Mouse (Mus musculus): ENCODE measurements at regions not wholly inside any gene's neighbourhood (a gene's known extent, or its start where the extent isn't known, plus 50 kb on each side); places are given as distances from the start of the nearest gene placed in this dataset.
"Not testable (repeated sequence)": the region's sequence is repeated elsewhere in the genome, so short reads cannot be mapped to it uniquely, and the experiment has no call there.

DNA sequence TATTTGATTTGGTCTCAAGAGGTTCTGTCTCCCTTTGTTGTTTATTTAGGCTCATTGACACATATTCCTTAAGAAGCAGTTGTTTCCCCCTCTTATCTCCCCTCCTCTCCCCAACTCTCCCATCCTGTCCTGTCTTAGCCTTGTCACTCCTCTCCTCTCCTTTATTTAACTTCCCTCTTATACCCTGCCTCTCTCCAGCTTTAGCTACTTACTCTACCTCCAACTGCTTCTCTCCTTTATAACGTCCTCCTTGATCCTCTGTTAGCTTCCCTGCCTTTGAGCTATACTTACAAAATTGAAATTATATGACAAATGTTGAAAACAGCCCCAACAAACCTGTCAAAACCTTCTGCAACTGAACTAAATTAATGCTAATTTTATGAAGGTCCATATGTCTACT is 841.7 kb upstream of the G6pd2 start:
- Histone ChIP-seq H3K4me2 (replicated peaks) (no peak overlapping the region), H3K9ac (no peak overlapping the region), H3K27ac (no peak overlapping the region), H3K4me3 (no peak overlapping the region), H3K9me3 (replicated peaks) (no peaks in the 10 kb centered on the region), H3K36me3 (no peaks in the 10 kb centered on the region), H3K27me3 (no peaks in the 10 kb centered on the region), H3K4me1 (no peaks in the 10 kb centered on the region)
- ATAC-seq (ENCODE audit: low FRiP score), result no peak
- 48% methylated on average over 1 of the region's 1 CpGs for WGBS

- 71% methylated on average over 5 of the region's 5 CpGs for WGBS
- Histone ChIP-seq H3K4me2 (replicated peaks) (no peak overlapping the region), H3K36me3 (no peaks in the 10 kb centered on the region), H3K27me3 (no peaks in the 10 kb centered on the region), H3K27ac (no peak overlapping the region), H3K9me3 (replicated peaks) (no peaks in the 10 kb centered on the region), H3K9ac (no peak overlapping the region), H3K4me1 (no peaks in the 10 kb centered on the region), H3K4me3 (no peak overlapping the region)
- no peak for ATAC-seq (ENCODE audit: low FRiP score)
These were observed 839.1 kb upstream of the G6pd2 start for GRCm38 (mm10) chr5:60969470-60969869.

DNA sequence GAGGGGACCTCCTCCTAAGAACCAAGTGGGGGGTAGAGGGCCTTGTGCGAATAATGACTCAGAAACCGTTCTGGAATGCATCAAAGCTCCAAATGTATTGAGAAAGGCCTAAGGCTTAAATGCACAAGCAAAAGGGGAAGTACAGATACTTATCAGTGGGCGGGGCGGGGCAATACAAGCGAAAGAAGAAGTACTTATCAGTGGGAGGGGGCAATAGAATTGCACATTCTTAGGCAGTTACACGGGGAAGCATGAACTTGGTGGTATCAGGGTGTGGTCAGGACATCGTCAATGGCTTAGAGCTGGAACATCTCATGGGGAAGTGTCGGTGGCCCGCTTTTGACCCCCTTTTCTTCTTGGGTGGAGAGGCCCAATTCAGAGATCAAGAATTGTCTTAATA is 829.9 kb upstream of the G6pd2 start:
- H3K27me3 ChIP-seq, result no peaks in the 10 kb centered on the region
- no peak overlapping the region for H3K4me3 ChIP-seq
- no peaks in the 10 kb centered on the region for H3K9me3 ChIP-seq (replicated peaks)
- H3K4me1 ChIP-seq, result no peaks in the 10 kb centered on the region
- no peak for ATAC-seq (ENCODE audit: low FRiP score)
- no peak overlapping the region for H3K9ac ChIP-seq
- no peak overlapping the region for H3K27ac ChIP-seq
- H3K4me2 ChIP-seq (replicated peaks), result no peak overlapping the region
- H3K36me3 ChIP-seq, result no peaks in the 10 kb centered on the region
- 91% methylated on average over 9 of the region's 9 CpGs for WGBS

DNA sequence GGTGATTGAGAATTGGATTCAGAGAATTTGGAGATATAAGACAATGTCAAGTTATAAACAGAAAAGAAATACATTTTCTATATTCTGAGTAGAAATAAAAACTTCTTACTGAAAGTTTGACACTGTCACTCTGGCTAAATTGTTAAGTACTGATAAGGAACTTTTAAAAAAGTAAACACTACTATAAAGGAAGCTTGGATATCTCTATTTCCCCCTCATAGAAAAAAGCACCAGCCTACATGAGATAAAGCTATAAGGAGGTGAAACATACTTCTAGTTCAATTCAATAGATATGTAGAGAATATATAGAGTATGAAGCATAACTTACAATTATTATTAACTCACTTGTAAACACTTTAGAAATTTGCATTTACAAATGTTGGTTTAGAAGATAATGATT is 820.3 kb upstream of the G6pd2 start:
- no peaks in the 10 kb centered on the region for H3K4me1 ChIP-seq

DNA sequence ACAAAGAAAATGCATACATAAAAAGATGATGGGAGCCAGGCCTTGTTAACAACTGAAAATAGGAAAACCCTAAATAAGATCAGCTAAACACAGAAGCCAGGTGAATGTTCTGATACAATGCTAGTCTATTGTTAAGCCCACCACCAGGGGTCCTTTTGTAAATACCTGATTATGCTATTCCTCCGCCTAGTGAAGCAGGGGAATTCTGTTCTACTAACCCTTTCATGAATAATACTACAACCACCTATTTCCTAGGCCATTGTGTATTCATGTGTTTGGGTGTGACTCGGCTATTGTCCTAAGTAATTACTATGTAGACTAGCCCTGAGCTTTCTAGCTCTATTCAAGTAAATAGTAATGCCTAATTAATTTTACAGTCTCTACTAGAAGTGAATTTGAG is 819.3 kb upstream of the G6pd2 start:
- H3K4me3 ChIP-seq; H3K4me2 ChIP-seq (replicated peaks); H3K27me3 ChIP-seq; H3K9me3 ChIP-seq (replicated peaks); ATAC-seq (ENCODE audit: low FRiP score); H3K9ac ChIP-seq; H3K27ac ChIP-seq; H3K4me1 ChIP-seq; H3K36me3 ChIP-seq: not testable (repeated sequence)
- WGBS, result 82% methylated on average over 2 of the region's 2 CpGs

More for the DNA sequence above, 820.3 kb upstream of the G6pd2 start:
- ATAC-seq (ENCODE audit: low FRiP score), result no peak
- no peaks in the 10 kb centered on the region for H3K27me3 ChIP-seq
- H3K4me2 ChIP-seq (replicated peaks), result no peak overlapping the region
- H3K9ac ChIP-seq, result no peak overlapping the region
- H3K27ac ChIP-seq, result no peak overlapping the region
- H3K36me3 ChIP-seq, result no peaks in the 10 kb centered on the region
- no peak overlapping the region for H3K4me3 ChIP-seq
- no peaks in the 10 kb centered on the region for H3K9me3 ChIP-seq (replicated peaks)

DNA sequence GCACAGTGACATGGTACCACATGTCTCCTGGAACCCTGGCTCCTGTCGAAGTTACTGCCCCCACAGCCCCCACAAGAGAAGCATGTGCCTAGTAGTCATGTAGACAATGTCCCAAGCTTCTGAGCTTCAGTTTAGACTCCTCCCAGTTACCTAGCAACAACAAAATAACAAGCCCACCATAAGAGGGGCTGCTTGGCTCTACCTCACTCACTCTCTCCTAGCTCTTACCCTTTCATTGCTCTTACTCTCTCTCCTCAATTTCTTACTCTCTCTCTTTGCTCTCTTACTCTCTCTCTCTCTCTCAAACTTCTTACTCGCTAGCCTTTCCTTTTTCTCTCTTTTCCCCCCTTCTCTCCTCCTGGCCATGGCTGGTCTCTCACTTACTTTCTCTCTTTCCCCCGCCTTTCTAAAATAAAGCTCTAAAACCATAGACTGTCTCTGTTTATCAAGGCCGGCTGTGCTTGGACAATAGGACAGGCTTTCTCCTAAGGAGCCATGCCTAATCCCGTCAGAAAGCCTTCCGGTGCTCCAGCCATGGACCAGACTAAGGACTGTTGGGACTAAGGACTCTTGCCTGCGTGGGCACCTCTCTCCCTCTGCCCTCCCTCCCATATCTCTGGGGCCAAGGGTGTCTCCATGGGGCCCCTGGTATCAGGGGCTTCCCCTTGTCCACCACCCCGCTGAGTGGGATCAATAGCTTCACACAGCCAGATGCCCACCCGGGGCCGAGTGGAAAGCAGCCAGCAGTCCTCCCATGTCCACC is 813.7 kb upstream of the G6pd2 start:
- Histone ChIP-seq H3K36me3 (no peaks in the 10 kb centered on the region), H3K4me1 (no peaks in the 10 kb centered on the region), H3K9ac (no peak overlapping the region), H3K27me3 (no peaks in the 10 kb centered on the region), H3K4me2 (replicated peaks) (no peak overlapping the region), H3K27ac (no peak overlapping the region), H3K9me3 (replicated peaks) (no peaks in the 10 kb centered on the region), H3K4me3 (no peak overlapping the region)
- ATAC-seq (ENCODE audit: low FRiP score), result 0 out of 2 replicates have a peak, but pooled peaks have one; percentile 11
- WGBS, result 57% methylated on average over 10 of the region's 10 CpGs

- Histone ChIP-seq H3K36me3 (no peaks in the 10 kb centered on the region), H3K27me3 (no peaks in the 10 kb centered on the region), H3K27ac (no peak overlapping the region), H3K4me2 (replicated peaks) (no peak overlapping the region), H3K4me3 (no peak overlapping the region), H3K9ac (no peak overlapping the region), H3K9me3 (replicated peaks) (no peaks in the 10 kb centered on the region), H3K4me1 (no peaks in the 10 kb centered on the region)
- ATAC-seq (ENCODE audit: low FRiP score), result no peak
- 65% methylated on average over 2 of the region's 2 CpGs for WGBS
These were observed 773.0 kb upstream of the G6pd2 start for GRCm38 (mm10) chr5:61035539-61036089.
